Mouse (Mus musculus) lung, postnatal 0 days (tissue): ENCODE measurements at regions not wholly inside any gene's neighbourhood (a gene's known extent, or its start where the extent isn't known, plus 50 kb on each side); places are given as distances from the start of the nearest gene placed in this dataset.

Source experiments
- CTCF ChIP-seq: IDR thresholded peaks from 2 replicates; pipeline ENCODE4 v1.5.1; 2016; ENCODE audit warnings: antibody characterized with exemption, mild to moderate bottlenecking
- EP300 ChIP-seq: IDR thresholded peaks from 2 replicates; pipeline ENCODE4 v1.6.1; 2016; ENCODE audit warnings: antibody characterized with exemption, mild to moderate bottlenecking, control low read depth

DNA sequence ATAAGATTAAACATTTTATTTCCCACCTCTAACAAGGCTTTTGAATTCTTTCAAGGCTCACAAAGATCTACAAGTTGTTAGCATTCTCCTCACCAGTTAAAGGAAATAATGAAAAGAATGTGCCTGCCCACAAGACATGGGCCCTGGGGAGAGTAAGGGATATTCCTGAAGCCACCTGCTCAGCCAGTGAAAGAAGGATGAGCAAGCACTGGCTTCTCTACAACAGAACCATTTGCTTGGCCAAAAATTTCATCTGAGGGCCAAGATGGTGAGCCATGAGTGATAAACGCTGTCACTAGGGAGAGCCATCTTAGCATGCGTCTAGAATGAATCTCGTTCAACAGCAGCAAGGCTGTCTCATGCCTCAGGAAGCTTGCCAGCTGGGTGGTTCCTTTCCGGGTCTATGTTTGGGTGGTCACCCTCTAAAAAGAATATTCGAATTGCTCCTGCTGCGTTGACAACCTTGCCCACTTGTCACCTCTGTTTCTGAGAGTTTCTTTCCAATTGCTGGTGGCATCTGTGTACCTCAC is 161.2 kb upstream of the Lpp start:
- TF ChIP-seq CTCF = no peak
- TF ChIP-seq EP300 = no peak
